Mouse (Mus musculus) cerebellum, adult 8-10 months (tissue): ENCODE data around the gene Adm2.
A peak's percentile ranks its signal among the peaks of the same experiment; 100 is the strongest.

ENCODE experiments used
- DNase-seq: peaks from one replicate; pipeline ENCODE4 v3.0.0; 2022

Gene Adm2

GRCm38 (mm10) chr15:89314107-89314506 lies 8.4 kb upstream of the Adm2 start:
- DNase-seq: no peak

- DNase-seq: peak; percentile 49
Measured at GRCm38 (mm10) chr15:89314511-89315189, 7.9 kb upstream of the Adm2 start.

DNA sequence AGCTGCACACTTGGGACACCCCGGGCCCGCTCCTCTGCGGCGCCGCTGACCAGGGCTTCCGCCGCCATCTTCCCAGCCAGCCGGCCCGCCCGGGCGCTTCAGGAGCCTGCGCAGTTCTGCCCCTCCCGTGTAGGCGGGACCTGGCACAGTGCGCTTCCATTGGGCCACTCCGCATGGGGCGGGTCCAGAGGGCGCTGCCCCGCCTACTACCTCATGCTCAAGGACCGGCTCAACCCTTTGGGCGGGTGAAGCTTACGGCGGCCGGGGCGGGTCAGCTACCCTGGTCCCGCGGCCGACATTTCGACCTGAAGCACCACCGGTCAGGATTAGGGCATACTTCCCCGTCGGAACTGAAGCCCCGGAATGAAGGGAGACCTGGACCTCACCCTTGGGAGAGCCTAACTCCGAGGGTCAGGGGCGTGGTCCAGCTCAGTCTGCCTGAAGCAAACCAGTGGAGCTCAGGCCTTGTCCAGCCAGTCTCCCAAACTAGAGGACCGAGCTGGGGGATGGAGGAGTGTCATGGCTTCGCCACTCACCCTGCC lies 7.3 kb upstream of the Adm2 start, which contains the start of gene Sbf1:
Sbf1 (minus strand) TSS at position 122 of the 542 bp plus-strand sequence.
- DNase-seq: peak; percentile 99

DNA sequence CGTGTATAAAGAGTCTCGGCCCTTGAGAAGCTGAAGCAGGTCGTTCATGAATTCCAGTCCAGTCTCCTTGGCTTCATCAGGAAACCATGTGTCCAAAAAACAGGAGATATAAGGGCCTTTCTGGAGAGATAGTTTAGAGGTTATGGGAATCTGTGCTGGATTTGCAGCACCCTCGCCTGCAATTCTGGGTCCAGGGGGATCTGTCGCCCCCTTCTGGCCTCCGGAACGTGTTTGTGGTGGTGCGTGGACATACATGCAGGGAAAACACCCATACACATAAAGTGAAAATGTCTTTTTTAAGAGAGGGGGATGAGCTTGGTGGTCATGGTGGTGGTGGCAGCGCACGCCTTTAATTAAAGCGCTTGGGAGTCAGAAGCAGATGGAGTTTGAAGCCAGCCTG lies 6.4 kb upstream of the Adm2 start:
- DNase-seq: no peak

- DNase-seq: no peak
Measured at GRCm38 (mm10) chr15:89321264-89321663, 1.3 kb upstream of the Adm2 start.

DNA sequence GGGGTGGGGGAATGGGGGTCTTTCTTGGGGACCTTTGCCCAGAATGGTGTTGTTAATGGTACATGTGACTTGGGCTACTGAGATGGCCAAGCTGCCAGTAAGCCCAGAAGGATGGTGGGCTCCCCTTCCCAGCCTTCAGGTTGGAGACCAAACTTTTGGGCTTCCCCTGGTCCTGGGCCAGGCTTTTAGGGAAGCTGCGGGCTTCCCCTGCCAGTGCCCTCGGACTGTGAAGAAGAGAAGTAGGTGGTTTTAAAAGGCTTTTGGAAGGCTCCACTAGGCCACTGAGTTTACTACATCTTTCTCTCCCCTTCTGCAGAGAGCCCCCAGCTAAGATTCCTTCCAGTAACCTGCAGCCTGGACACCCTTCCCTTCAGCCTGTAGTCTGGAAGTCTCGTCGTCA lies 1.1 kb downstream of the Adm2 start:
- no peak for DNase-seq

DNA sequence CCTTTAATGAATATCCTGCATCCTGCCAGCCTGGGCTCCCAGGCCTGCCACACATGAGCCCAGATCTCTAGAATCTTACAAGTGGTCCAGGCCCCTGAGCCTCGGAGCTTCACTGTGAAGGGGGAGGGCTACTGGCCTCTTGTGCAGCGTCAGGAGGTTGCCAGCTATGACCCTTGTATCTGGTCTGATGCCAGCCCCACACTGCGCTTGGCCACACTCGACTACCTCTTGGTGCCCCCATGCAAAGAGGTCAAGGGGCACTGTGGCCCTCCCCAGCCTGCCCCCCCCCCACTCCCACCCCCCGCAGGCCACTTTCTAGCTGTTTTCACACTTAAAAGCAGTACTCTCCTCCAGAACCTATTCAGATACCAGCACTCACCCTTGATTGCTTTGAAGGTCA lies 3.9 kb downstream of the Adm2 start:
- DNase-seq: no peak

GRCm38 (mm10) chr15:89334271-89334670 lies 11.8 kb downstream of the Adm2 start, which contains the start of gene Miox:
Miox (plus strand) TSS chr15:89334398.
- no peak for DNase-seq

DNA sequence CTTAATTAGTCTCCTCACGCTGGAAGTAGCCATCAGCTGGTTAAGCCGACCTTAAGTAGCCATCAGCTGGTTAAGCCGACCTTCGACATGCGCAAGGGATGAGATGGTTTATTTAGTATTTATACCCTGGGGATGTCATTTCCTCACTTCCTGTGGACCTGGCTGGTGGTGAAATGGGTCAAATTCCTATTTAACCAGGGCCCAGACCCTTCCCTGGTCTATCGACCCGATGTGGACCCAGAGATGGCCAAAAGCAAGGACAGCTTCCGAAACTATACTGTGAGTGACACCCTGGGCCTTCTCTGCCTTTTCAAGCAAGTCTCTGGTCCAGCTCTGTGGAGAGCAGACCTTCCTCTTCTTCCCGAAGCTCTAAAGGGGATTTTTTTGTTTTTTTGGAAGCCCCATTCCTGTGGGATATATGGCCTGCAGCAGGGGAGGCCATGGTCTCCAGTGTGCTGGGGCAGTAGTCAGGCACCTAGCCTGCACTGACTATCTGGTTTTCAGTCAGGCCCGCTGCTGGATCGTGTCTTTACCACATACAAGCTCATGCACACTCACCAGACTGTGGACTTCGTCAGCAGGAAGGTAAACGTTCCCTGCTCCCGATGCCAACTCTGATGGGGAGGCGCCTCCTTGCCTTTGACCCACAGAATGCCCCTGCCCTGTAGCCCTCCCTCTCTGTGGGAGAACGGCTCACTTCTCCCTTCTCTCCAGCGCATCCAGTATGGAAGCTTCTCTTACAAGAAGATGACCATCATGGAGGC lies 12.4 kb downstream of the Adm2 start:
- DNase-seq: no peak

- DNase-seq: no peak
Measured at GRCm38 (mm10) chr15:89336422-89336821, 13.9 kb downstream of the Adm2 start.

DNA sequence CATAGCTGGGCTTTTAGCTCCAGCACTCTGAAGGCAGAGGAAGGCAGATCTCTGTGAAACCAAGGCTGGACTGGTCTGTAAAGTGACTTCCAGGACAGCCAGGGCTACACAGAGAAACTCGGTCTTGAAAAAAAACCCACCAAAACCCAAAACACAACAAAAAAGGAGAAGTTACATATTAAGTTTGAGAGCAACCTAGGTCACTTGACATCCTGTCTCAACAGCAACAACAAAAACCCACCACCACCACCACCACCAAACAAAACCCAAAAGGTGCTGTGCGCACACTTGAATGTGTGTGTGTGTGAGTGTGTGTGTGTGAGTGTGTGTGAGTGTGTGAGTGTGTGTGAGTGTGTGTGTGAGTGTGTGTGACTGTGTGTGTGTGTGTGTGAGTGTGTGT lies 17.2 kb downstream of the Adm2 start:
- DNase-seq: no peak

DNA sequence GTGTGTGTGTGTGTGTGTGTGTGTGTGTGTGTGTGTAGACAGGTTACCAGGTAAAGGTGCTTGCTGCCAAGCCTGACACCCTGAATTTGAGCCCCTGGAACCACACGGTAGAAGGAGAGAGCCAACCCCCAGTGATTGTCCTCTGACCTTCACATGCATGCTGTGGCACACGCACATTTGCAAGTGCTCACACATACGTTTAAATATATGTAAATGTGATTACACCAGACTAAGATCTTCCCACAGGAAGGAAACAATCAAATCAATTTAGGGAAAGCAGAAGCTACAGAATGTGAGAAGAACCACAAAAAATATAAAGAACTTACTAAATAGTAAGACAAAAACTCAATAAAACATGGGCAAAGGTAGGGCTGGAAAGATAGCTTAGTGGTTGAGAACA lies 17.6 kb downstream of the Adm2 start:
- DNase-seq: no peak

- no peak for DNase-seq
Measured at GRCm38 (mm10) chr15:89341678-89342077, 19.2 kb downstream of the Adm2 start.

DNA sequence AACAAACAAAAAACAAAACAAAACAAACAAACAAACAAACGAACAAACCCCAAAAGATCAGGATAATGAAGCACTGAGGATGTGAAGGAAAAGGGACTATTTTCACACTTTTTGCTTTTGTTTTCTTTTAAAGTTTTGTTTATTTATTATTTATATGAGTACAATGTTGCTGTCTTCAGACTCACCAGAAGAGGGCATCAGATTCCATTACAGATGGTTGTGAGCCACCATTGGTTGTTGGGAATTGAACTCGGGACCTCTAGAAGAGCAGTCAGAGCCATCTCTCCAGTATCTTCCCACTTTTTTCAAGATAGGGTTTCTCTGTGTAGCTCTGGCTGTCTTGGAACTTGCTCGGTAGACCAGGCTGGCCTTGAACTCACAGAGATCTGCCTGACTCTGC lies 20.8 kb downstream of the Adm2 start:
- no peak for DNase-seq

DNA sequence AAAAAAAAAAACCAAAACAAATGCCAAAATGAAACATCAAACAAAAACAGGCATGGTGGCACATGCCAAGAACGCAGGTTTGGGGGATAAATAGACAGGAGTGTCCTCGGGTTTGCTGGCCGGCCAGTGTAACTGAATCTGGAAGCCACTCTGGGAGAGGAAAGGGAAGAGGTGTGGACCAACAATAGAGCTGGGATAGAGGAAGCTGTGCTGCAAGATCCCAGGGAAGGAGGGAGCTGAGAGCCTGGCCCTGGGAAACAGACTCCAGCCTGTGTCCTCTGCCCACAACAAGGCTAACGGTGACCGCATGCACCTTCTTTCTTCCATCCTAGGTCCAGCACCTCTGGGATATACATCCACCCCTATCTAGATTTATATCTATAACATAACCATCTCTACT lies 27.9 kb downstream of the Adm2 start:
- DNase-seq: no peak

DNA sequence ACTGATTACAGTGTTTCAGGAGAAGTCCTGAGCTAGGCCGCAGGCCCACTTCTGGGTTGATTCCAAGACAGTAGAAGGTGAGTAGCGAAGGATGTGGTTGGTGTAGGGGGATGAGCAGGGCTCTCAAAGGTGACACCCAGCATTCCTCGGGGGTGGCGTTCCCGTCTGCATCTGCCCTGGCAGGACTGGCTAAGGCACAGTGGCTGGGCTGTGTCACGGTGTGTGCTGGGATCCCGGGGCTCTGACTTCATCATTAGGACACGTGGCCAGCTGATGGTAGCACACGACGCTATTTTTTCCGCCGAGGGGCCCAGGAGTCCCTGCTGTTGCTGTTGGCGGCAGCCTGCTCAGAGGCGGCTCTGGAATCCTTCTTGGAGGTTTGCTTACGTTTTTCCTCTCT lies 28.8 kb downstream of the Adm2 start:
- no peak for DNase-seq

DNA sequence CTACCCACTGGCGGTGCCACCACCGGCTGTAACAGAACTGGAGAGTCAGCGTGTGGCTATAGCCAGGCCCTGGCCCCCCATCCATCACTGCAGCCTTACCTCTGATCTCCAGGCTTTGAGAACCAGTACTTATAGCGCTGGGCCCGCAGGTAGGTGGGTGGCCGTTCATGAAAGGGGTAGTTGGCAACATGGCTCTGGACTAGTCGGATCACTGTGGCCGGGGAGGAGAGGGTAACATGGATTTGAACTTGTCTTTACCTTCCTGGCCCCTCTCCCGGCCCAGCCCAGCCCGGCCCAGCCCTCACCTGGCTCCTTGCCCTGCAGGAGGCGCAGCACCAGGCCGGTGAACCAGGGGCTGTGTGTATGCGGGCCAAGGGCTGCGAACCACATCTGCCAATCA lies 29.5 kb downstream of the Adm2 start:
- DNase-seq: no peak

DNA sequence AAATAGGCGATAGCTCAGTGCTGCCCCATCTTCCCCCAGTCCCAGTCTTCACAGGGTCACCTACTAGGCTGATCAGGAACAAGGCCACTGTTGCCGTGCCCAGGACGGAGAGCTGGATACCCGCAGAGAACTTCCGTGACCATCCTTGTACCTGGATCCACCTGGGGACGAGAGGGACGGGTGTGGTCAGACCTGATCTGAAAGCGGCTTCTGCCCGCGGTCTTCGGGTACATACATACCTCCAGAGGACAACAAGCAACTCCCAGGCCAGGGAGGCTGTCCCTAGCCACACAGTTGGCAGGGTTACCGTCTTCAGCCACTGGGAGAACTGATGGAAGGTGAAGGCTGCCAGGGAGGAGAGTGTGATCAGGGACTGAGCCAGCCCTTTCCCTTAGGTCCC lies 30.3 kb downstream of the Adm2 start:
- no peak for DNase-seq

DNA sequence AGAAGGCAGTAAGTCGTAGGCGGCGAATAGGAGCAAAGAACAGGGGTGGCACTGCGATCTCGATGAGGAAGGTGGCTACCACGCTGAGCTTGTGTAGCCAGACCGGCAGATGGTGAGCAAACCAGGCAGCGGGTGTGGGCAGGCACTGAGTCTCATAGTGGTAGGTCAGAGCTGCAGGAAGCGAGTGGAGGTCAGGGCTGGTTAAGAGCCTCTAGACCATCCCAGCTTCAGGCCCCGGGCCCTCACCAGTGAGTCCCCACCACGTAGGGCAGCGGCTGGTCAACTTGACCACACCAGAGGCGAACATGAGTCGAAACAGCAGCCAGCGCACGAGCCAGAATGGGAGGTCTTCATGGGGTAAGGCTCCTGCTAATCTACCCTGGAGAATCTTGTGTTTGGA lies 31.3 kb downstream of the Adm2 start:
- no peak for DNase-seq

DNA sequence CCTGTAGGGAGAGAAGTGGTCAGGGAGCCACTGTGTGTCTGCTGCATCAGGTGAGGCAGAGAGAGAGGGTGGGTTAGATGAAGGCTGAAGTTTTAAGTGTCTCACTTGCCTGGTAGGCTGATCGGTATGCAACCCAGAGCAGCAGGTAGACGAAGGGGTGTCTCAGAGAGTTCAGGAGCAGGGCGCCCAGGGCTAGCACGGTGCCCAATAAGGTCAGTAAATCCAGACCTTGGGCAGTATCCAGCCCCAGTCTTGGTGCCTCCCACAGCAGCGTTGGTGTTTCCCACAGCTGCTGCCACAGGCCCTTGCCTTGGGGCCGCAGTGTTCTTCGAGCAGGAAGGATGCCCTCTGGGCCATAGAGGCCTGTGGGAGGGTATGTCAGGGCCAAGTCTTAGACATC lies 31.9 kb downstream of the Adm2 start:
- no peak for DNase-seq

DNA sequence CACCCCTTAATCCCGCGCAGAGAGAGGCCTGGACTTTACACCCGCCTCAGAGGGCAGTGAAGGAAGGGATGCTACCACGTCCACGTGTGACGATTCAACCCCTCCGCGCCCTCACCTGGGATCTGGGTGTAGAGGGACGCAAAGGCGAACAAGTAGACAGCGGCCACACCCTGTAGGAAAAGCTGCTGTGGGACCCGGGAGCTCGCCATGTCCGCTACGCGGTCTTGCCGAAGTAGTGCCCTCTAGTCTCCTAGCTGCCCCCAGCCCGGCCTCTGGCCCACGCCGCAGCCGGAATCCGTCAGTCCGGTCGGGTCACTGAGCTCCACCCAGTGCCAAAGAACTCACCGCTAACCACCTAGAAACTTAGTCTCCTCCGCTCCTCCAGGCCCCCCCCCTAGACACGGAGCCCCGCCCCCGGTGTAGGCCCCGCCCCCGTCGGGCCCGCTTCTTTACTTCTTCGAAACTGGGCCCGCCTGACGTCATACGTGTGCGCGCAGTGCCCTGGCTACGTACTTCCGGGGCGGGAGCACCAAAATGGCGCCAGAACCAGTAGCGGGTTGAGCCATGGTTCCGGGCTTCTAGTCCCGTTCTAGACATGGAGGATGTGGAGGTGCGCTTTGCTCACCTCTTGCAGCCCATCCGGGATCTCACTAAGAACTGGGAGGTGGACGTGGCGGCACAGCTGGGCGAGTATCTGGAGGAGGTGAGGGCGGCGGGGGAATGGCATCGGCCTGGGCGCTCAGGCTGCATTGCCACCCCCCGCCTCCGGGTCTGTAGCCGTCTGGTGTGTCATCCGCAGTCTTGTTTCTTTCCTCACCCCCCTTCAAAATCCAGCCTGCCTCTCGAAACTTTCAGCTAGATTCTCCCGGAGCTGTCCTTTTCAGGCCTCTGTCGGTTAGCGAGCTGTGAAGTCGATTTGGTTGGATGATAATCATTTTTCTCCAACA lies 33.0 kb downstream of the Adm2 start, which contains the start of the genes Lmf2 and Ncaph2:
Lmf2 (minus strand) TSS at position 419 of the 947 bp plus-strand sequence.
Ncaph2 (plus strand) TSS at position 479 of the 947 bp plus-strand sequence.
- DNase-seq: peak; percentile 93

DNA sequence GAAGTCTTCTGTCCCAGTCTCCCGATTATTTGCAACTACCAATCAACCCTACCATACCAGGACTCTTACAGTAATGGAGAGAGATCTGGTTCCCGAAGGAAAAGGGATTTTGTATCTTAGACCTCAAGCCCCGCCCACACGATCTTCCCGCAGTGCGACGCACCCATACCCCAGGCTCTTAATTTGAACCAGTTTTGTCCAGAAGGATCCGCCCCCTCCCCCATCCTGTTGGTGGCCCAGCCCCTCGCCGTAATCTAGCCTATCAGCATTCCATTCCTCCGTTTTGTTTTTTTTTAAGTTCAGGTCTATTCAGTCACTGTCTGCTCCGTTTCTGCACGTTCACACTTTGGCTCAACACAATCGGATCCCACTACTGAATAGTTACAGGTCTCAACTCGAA lies 33.9 kb downstream of the Adm2 start:
- DNase-seq: no peak

DNA sequence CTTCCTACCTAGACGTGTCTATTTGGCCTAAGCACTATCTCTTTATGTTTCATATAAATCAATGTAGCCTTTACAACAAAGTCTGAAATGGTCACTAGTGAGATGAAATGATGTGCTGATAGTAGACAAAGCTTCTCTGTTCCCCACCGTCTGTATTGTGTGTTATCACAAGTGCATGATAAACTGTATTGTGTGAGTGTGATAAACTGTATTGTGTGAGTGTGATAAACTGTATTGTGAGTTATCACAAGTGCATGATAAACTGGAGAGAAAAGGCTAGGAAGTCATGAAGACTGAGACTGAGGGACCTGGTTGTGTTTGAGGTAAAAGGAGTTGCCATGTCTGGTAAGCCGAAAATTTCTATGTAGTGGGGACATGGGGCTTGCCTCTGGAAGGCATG lies 36.3 kb downstream of the Adm2 start:
- no peak for DNase-seq
